Comparison of ENCODE assay signal across 10 mouse cellular contexts in genomic region chr7:107787977-107788620, GRCm38 (mm10). TPM values are rescaled to one million over a fixed set of nuclear protein-coding genes. Genes with fewer than 3 reads are reported as not detected.
DNase-seq lines count a peak whose midpoint lies in the region; ATAC-seq and TF ChIP-seq lines count a peak whose summit lies in the region.
"Had no signal": no experiment of that assay in that cellular context is flagged by ENCODE, and none has a peak within 500 bp of the region (broad histone marks: within the 10 kb centered on the region; RNA-seq: fewer than 3 reads in every experiment).

No protein-coding gene starts in this region.

- no peak overlapping the region for H3K9ac ChIP-seq in heart, embryonic 12.5 days
- H3K9ac ChIP-seq in neural tube, embryonic 14.5 days (replicated peaks; ENCODE audit: low read depth, low read length): no peak overlapping the region

- no peak overlapping the region for H3K27ac ChIP-seq in heart, embryonic 12.5 days (ENCODE audit: poor library complexity, severe bottlenecking)
- no peak overlapping the region for H3K27ac ChIP-seq in cortical plate, adult 2 months (ENCODE audit: insufficient read depth, low read length)
- no peak overlapping the region for H3K27ac ChIP-seq in neural tube, embryonic 14.5 days (ENCODE audit: low read depth, low read length)

- TF ChIP-seq CTCF in cortical plate, adult 2 months (IDR thresholded peaks at IDR 0.05; ENCODE audit: extremely low read depth, insufficient read depth, low read length): peak; percentile 56; the same call in 1 of the 2 replicates

- H3K27me3 ChIP-seq in heart, embryonic 12.5 days (replicated peaks): no peaks in the 10 kb centered on the region
- H3K27me3 ChIP-seq in neural tube, embryonic 14.5 days (ENCODE audit: control insufficient read depth, insufficient read depth, low read length): no peaks in the 10 kb centered on the region

- H3K36me3 ChIP-seq in heart, embryonic 12.5 days: no peaks in the 10 kb centered on the region
- no peaks in the 10 kb centered on the region for H3K36me3 ChIP-seq in neural tube, embryonic 14.5 days (ENCODE audit: control insufficient read depth, insufficient read depth, low read length)

- no peak overlapping the region for H3K4me2 ChIP-seq in heart, embryonic 12.5 days
- no peak overlapping the region for H3K4me2 ChIP-seq in neural tube, embryonic 14.5 days (ENCODE audit: low read depth, low read length)

- no peak for ATAC-seq in heart, embryonic 12.5 days (ENCODE audit: insufficient number of reproducible peaks, low FRiP score)
- peak; percentile 54; the same call in 1 of the 2 replicates for ATAC-seq in neural tube, embryonic 14.5 days (ENCODE audit: low read depth)

- 58% methylated on average over 3 of the region's 3 CpGs for WGBS in heart, embryonic 12.5 days
- WGBS in neural tube, embryonic 14.5 days: 58% methylated on average over 3 of the region's 3 CpGs

- H3K9me3 ChIP-seq in heart, embryonic 12.5 days (replicated peaks): no peaks in the 10 kb centered on the region
- H3K9me3 ChIP-seq in neural tube, embryonic 14.5 days (ENCODE audit: control insufficient read depth, low read length): no peaks in the 10 kb centered on the region

- H3K4me1 ChIP-seq in heart, embryonic 12.5 days (replicated peaks): no peaks in the 10 kb centered on the region
- no peaks in the 10 kb centered on the region for H3K4me1 ChIP-seq in cortical plate, adult 2 months (ENCODE audit: control insufficient read depth, insufficient read depth, low read length)
- H3K4me1 ChIP-seq in neural tube, embryonic 14.5 days (ENCODE audit: control insufficient read depth, insufficient read depth, low read length): no peaks in the 10 kb centered on the region

- H3K4me3 ChIP-seq in heart, embryonic 12.5 days: no peak overlapping the region
- no peak overlapping the region for H3K4me3 ChIP-seq in cortical plate, adult 2 months (ENCODE audit: insufficient read depth, low read length)
- no peak overlapping the region for H3K4me3 ChIP-seq in neural tube, embryonic 14.5 days (ENCODE audit: low read depth, low read length)
- H3K4me3 ChIP-seq: myocyte had no signal

- peak; percentile 19 for DNase-seq in heart, postnatal 4 days
- peak; percentile 7 for DNase-seq in CD4-positive helper T cell, adult 2 months (ENCODE audit: low read depth, low spot score)
- peak; percentile 5 to 42 for DNase-seq in kidney, postnatal 36 days
- DNase-seq in cerebellum, adult 11-12 months: no peak
- no peak for DNase-seq in gastrocnemius, postnatal 4 days (ENCODE audit: low spot score in 2 of 2)

- TF ChIP-seq POLR2A in cortical plate, adult 2 months (IDR thresholded peaks at IDR 0.05; ENCODE audit: extremely low read depth, insufficient read depth, low read length): no peak

RNA-seq across cellular contexts. Expression of gene Ovch2, which starts 12.9 kb away (rescaled TPM):
- not detected for total RNA-seq in heart, postnatal 4 days (2021)
- not detected in 2 replicates for polyA plus RNA-seq in heart, embryonic 12.5 days (2016; fragmentation: Nextera tagmentation; extraction: Ambion mirVana)
- polyA plus RNA-seq in cortical plate, adult 2 months (2012; rRNA removed): not detected in 2 replicates
- not detected in 2 replicates for polyA plus RNA-seq in neural tube, embryonic 14.5 days (2014; fragmentation: Nextera tagmentation; extraction: Ambion mirVana)
- total RNA-seq in gastrocnemius, postnatal 4 days (2021): not detected
- total RNA-seq: heart, postnatal 14 days had no signal
- polyA plus RNA-seq: myocyte had no signal

RNA-seq across cellular contexts. Expression of gene Olfr467, which starts 24.0 kb away (rescaled TPM):
- not detected for total RNA-seq in heart, postnatal 4 days (2021)
- polyA plus RNA-seq in heart, embryonic 12.5 days (2016; fragmentation: Nextera tagmentation; extraction: Ambion mirVana): not detected in 2 replicates
- not detected in 2 replicates for polyA plus RNA-seq in cortical plate, adult 2 months (2012; rRNA removed)
- not detected in 2 replicates for polyA plus RNA-seq in neural tube, embryonic 14.5 days (2014; fragmentation: Nextera tagmentation; extraction: Ambion mirVana)
- not detected for total RNA-seq in gastrocnemius, postnatal 4 days (2021)
- total RNA-seq: heart, postnatal 14 days had no signal
- polyA plus RNA-seq: myocyte had no signal

RNA-seq across cellular contexts. Expression of gene Cyb5r2, which starts 30.3 kb away (rescaled TPM):
- total RNA-seq in heart, postnatal 4 days (2021): under 1 TPM in 1 of 2 experiments, not detected in 1; 0.24 TPM
- polyA plus RNA-seq in heart, embryonic 12.5 days (2016; fragmentation: Nextera tagmentation; extraction: Ambion mirVana): 1.1 and 1.4 TPM in 2 replicates
- 0.19 and 0.23 TPM in 2 replicates for polyA plus RNA-seq in cortical plate, adult 2 months (2012; rRNA removed)
- polyA plus RNA-seq in neural tube, embryonic 14.5 days (2014; fragmentation: Nextera tagmentation; extraction: Ambion mirVana): 0.29 TPM in 1 of 2 replicates, not detected in the other
- under 1 TPM in 1 of 2 experiments, not detected in 1; 0.25 TPM for total RNA-seq in gastrocnemius, postnatal 4 days (2021)
- total RNA-seq: heart, postnatal 14 days had no signal

RNA-seq across cellular contexts. Expression of gene Olfr469, which starts 37.2 kb away (rescaled TPM):
- not detected for total RNA-seq in heart, postnatal 4 days (2021)
- polyA plus RNA-seq in heart, embryonic 12.5 days (2016; fragmentation: Nextera tagmentation; extraction: Ambion mirVana): not detected in 2 replicates
- not detected in 2 replicates for polyA plus RNA-seq in cortical plate, adult 2 months (2012; rRNA removed)
- not detected in 2 replicates for polyA plus RNA-seq in neural tube, embryonic 14.5 days (2014; fragmentation: Nextera tagmentation; extraction: Ambion mirVana)
- total RNA-seq in gastrocnemius, postnatal 4 days (2021): not detected
- total RNA-seq: heart, postnatal 14 days had no signal
- polyA plus RNA-seq: myocyte had no signal

RNA-seq across cellular contexts. Expression of gene Olfr470, which starts 59.2 kb away (rescaled TPM):
- total RNA-seq in heart, postnatal 4 days (2021): not detected
- not detected in 2 replicates for polyA plus RNA-seq in heart, embryonic 12.5 days (2016; fragmentation: Nextera tagmentation; extraction: Ambion mirVana)
- polyA plus RNA-seq in cortical plate, adult 2 months (2012; rRNA removed): not detected in 2 replicates
- not detected in 2 replicates for polyA plus RNA-seq in neural tube, embryonic 14.5 days (2014; fragmentation: Nextera tagmentation; extraction: Ambion mirVana)
- total RNA-seq in gastrocnemius, postnatal 4 days (2021): not detected
- total RNA-seq: heart, postnatal 14 days had no signal
- polyA plus RNA-seq: myocyte had no signal

Comparison
In these comparisons a context has a peak if more than half of its experiments do, and no peak if none do; other contexts are left out.
1. DNase-seq: peak in heart, postnatal 4 days (single experiment), CD4-positive helper T cell, adult 2 months (single experiment) and kidney, postnatal 36 days (2 of 2); none in cerebellum, adult 11-12 months (single experiment) and gastrocnemius, postnatal 4 days (0 of 2).